Mouse (Mus musculus) stomach, postnatal 0 days (tissue): ENCODE data around the gene Grhl1.

Experiments
- CTCF ChIP-seq: IDR thresholded peaks from 2 replicates; pipeline ENCODE4 v1.5.1; 2016; ENCODE audit warnings: antibody characterized with exemption, low read depth, mild to moderate bottlenecking, moderate library complexity
- EP300 ChIP-seq: optimal IDR thresholded peaks from 2 replicates; pipeline ENCODE3; 2016; ENCODE audit warnings: antibody characterized with exemption

GRCm38 (mm10) chr12:24565311-24565710 is 6.8 kb upstream of the Grhl1 start:
- TF ChIP-seq EP300 (no peak), CTCF (no peak)
